Mouse (Mus musculus) WW6 (cell line): ENCODE results near the gene Rabepk.
"Not testable (repeated sequence)": the region's sequence is repeated elsewhere in the genome, so short reads cannot be mapped to it uniquely, and the experiment has no call there.

Experiments used
- DNase-seq: peaks from one replicate; pipeline ENCODE4 v3.0.0-alpha.2; 2013; ENCODE audit warnings: low read depth, low spot score

The Rabepk gene

GRCm38 (mm10) chr2:34764801-34765200 is 34.9 kb downstream of the Rabepk start:
- no peak for DNase-seq

DNA sequence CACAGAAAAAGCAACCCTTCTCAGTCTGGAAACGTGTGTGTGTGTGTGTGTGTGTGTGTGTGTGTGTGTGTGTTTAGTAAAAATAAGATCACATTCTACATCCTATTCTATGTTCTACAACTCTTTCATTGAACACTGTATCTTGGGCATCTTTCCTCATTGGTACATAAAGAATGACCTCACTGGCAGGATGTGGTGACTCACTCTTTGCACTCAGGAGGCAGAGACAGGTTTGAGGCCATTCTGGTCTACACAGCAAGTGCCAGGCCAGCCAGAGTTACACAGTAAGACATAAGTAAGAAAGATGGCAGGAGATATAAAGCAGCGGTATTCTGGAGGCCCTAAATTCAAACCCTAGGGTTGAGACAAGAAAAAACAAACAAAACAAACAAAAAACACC is 36.8 kb downstream of the Rabepk start:
- no peak for DNase-seq

GRCm38 (mm10) chr2:34762174-34762573 is 37.5 kb downstream of the Rabepk start:
- no peak for DNase-seq

DNA sequence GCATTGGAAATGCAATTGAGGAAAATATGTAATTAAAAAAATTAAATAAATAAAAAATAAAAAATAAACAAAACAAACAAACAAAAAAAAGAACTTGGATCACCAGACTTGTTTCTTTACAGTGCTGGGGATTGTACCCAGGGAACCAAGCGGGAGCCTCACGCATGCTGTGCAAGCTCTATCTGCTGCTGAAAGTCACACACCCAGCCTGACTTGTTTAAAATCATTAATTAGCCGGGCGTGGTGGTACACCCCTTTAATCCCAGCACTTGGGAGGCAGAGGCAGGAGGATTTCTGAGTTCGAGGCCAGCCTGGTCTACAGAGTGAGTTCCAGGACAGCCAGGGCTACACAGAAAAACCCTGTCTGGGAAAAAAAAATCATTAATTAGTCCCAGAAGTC is 38.4 kb downstream of the Rabepk start:
- DNase-seq = not testable (repeated sequence)

DNA sequence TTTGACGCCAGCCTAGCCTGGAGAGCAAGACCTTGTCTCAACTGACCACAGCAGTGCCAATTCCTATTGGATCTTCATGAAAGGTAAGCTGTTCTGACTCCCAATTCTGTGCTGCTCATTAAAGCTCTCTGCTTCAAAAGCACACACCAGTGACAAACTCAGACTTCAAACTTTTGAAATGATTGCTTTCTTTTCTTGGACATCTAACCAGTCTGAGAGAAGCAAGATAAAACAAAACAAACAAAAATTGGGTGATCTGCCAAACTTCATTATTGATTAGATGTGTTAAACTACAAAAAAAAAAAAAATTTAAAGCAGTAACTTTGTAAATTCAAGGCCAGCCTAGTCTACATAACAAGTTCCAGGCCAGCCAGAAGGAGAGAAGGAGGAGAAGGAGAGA is 42.4 kb downstream of the Rabepk start:
- no peak for DNase-seq

DNA sequence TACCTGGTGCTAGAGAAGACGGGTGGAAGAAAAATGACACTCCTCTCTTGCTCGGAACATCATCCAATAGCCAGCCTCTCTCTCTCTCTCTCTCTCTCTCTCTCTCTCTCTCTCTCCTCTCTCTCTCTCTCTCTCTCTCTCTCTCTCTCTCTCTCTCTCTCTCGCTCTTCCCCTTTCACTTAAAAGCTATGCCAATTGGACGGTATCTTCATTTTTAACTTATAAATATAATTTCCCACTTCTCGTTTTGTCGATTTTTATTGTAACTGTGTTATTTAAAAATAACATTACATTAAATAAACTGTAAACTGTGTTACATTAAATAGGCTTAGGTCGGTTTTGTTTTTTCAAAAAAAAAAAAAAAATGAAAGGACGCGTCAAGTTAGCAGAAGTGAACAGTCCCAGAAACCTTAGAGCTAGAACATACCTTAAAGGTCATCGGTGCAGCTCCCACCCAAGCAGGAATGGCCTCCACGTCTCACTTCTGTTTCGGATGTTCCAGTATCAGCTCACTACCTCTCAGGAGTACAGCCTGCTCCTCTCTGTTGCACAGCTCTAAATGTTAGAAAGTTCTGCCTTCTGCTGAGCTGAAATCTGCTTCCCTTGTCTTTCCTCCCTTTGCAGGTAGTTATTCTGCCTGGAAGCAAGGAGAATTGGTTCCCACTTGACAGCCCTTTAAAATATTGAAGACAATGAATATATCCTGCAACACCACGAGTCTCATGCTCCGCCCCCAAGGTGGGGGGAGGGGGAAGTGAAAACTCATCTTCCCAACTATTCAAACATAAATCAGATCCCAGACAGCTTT is 45.0 kb downstream of the Rabepk start, which contains the start of gene Gapvd1:
Gene Gapvd1, minus strand, starts transcription at position 682 of the 808 bp plus-strand sequence.
- DNase-seq = no peak

DNA sequence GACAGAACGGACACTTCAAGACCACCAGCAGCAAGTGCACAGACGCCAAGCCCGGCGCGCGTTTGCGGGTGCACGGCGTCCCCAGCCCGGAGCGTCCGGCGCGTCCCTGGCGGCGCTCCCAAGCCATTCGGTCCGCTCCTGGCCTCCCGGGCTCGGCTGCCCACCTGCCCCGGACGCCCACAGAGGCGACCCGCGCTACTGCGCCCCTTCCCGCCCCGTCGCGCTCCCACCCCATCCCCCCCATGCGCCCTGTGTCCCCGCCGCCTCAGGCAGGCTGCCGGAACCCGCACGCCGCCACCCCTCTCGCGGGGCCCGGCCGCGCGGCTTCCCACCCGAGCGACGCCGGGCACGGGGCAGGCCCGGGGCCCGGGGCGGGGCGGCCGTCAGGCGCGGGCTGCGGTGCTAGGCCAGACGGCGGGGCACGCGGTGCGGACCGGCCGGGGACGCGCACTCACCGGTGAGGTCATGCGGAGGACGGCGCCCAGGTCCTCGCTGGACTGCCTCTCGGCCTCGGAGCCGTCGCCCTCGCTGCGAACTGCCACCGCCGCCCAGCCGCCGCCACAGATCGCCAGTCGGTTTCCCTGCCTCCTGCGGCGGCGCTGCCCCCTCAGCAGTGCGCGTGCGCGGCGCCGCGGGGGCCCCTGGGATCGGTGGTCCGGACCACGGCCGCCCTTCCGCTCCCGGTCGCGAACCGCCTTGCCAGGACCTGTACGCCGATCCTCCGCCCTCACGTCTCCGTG is 45.7 kb downstream of the Rabepk start:
- DNase-seq = no peak

- DNase-seq = no peak
These were observed 49.5 kb downstream of the Rabepk start for GRCm38 (mm10) chr2:34750245-34750644.

DNA sequence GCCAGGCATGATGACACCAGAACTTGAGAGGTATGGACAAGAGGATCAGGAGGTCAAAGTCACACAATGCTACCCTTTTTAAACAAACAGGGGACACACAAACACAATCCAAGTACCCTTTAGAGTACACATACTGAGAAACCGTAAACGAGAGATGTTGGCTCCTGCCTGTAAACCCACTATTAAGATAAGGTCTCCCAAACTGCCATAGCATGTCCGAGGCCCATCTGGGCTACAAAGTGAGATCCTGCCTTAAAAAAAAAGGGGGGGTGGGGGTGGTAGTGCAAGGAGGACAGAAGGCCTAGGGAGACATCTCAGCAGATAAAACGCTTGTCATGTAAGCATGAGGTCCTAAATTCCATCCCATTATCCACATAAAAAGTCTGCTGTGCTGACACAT is 51.2 kb downstream of the Rabepk start:
- no peak for DNase-seq

- DNase-seq = no peak
These were observed 54.0 kb downstream of the Rabepk start for GRCm38 (mm10) chr2:34745673-34746072.

GRCm38 (mm10) chr2:34744476-34744875 is 55.2 kb downstream of the Rabepk start:
- DNase-seq = no peak

- DNase-seq = no peak
These were observed 57.0 kb downstream of the Rabepk start for GRCm38 (mm10) chr2:34742675-34743074.

GRCm38 (mm10) chr2:34741390-34742159 is 58.1 kb downstream of the Rabepk start:
- no peak for DNase-seq

GRCm38 (mm10) chr2:34739684-34740391 is 59.9 kb downstream of the Rabepk start:
- no peak for DNase-seq

GRCm38 (mm10) chr2:34737911-34738310 is 61.8 kb downstream of the Rabepk start:
- DNase-seq = no peak

DNA sequence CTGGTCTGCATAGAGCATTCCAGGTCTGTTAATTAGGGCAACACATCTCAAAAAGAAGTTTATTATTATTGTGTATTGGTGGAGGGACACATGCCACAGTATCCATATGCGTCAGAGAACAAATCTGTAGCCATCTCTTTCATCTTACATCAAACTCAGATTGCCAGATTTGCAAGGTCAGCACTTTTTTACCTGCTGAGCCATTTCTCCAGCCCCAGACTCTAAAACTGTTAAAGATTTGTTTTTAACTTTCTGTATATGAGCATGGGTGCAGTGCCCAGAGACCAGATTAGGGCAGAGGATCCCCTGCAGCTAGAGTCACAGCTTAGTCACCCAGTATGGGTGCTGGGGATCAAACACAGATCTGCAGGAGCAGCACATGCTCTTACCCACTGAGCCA is 63.1 kb downstream of the Rabepk start:
- no peak for DNase-seq
